Mouse (Mus musculus) MEL (cell line): ENCODE measurements around the gene B3gnt6.

ENCODE experiments used
- CTCF ChIP-seq, 3 experiments: IDR thresholded peaks in 2 of 3; conservative IDR thresholded peaks in 1 of 3; 2 replicates each; pipeline ENCODE4 v1.5.1; 2011 to 2012; ENCODE audit warnings: low read length in 3 of 3, low read depth in 2 of 3, mild to moderate bottlenecking in 2 of 3, improper control_type of control experiment in 1 of 3, inconsistent platforms in 1 of 3, mixed read lengths in 1 of 3, moderate library complexity in 1 of 3; ENCODE audit not compliant: control insufficient read depth in 1 of 3, insufficient read depth in 1 of 3, poor library complexity in 1 of 3, severe bottlenecking in 1 of 3
- GABPA ChIP-seq: IDR thresholded peaks from 2 replicates; pipeline ENCODE4 v1.6.1; 2012; ENCODE audit warnings: low read depth, mild to moderate bottlenecking, inconsistent platforms, low read length, improper control_type of control experiment, moderate library complexity
- JUND ChIP-seq: IDR thresholded peaks from 2 replicates; pipeline ENCODE4 v1.6.1; 2011; ENCODE audit warnings: low read depth, mild to moderate bottlenecking, improper control_type of control experiment, low read length
- MAZ ChIP-seq: IDR thresholded peaks from 2 replicates; pipeline ENCODE4 v1.6.1; 2012; ENCODE audit warnings: low read depth, mild to moderate bottlenecking, inconsistent platforms, low read length, improper control_type of control experiment
- NELFE ChIP-seq: IDR thresholded peaks from 2 replicates; pipeline ENCODE4 v1.6.1; 2011; ENCODE audit warnings: low read depth, low read length, improper control_type of control experiment
- RCOR1 ChIP-seq: IDR thresholded peaks from 2 replicates; pipeline ENCODE4 v1.6.1; 2012; ENCODE audit warnings: low read depth, mild to moderate bottlenecking, inconsistent platforms, low read length, improper control_type of control experiment
- SIN3A ChIP-seq: IDR thresholded peaks from 2 replicates; pipeline ENCODE4 v1.6.1; 2012; ENCODE audit warnings: low read length, improper control_type of control experiment, inconsistent platforms
- SMC3 ChIP-seq: IDR thresholded peaks from 2 replicates; pipeline ENCODE4 v1.6.1; 2011; ENCODE audit warnings: low read depth, low read length, improper control_type of control experiment
- TBP ChIP-seq: IDR thresholded peaks from 2 replicates; pipeline ENCODE4 v1.8.0; 2011; ENCODE audit warnings: low read depth, low read length, improper control_type of control experiment

DNA sequence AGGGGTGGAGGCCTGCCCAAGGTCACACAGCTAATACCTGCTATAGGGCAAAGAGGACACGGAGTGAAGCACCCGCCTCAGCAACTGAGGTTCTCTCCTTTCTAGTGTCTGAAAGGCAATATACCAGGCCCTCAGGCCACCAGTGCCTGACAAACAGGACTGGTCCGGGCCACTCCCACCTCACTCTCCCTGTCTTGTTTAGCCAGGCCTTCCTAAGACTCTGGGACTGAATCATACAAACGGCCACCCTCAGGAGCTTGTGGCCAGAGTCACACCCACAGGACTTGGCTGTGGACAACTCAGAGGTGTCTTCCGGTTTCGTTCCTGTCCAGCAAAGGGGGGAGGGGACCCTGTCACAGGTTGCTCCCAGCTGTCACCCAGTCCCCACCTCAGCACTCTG, 37.0 kb downstream of the B3gnt6 start:
- TF ChIP-seq SIN3A = no peak
- TF ChIP-seq CTCF (IDR thresholded peaks at IDR 0.05 in 2 of 3, conservative IDR thresholded peaks at IDR 0.05 in 1 of 3; ENCODE audit: control insufficient read depth in 1 of 3, insufficient read depth in 1 of 3, low read depth in 2 of 3, low read length in 3 of 3, poor library complexity in 1 of 3, severe bottlenecking in 1 of 3) = no peak
- TF ChIP-seq NELFE = no peak
- no peak for TF ChIP-seq GABPA
- TF ChIP-seq TBP = no peak
- no peak for TF ChIP-seq MAZ
- TF ChIP-seq JUND = no peak
- no peak for TF ChIP-seq SMC3
- no peak for TF ChIP-seq RCOR1
